In genomic region chr16:78585163-78585562, GRCm38 (mm10) we compare ENCODE assay signal across 27 mouse cellular contexts.
"Had no signal": no experiment of that assay in that cellular context is flagged by ENCODE, and none has a peak within 500 bp of the region (broad histone marks: within the 10 kb centered on the region; RNA-seq: fewer than 3 reads in every experiment).

No protein-coding gene starts in this region.

- H3K4me3 ChIP-seq: embryonic facial prominence, embryonic 10.5 days; embryonic facial prominence, embryonic 12.5 days; embryonic facial prominence, embryonic 13.5 days; embryonic facial prominence, embryonic 15.5 days; erythroblast, embryonic 14.5 days; forebrain, embryonic 10.5 days; forebrain, embryonic 12.5 days; forebrain, embryonic 13.5 days; forebrain, embryonic 15.5 days; gastrocnemius, adult 2 months had no signal

- H3K27me3 ChIP-seq: embryonic facial prominence, embryonic 12.5 days; embryonic facial prominence, embryonic 13.5 days; embryonic facial prominence, embryonic 15.5 days; forebrain, embryonic 12.5 days; forebrain, embryonic 13.5 days; forebrain, embryonic 15.5 days had no signal

- H3K27ac ChIP-seq: embryonic facial prominence, embryonic 10.5 days; embryonic facial prominence, embryonic 12.5 days; embryonic facial prominence, embryonic 13.5 days; embryonic facial prominence, embryonic 15.5 days; forebrain, embryonic 10.5 days; forebrain, embryonic 12.5 days; forebrain, embryonic 13.5 days; forebrain, embryonic 15.5 days; gastrocnemius, adult 2 months had no signal

- H3K4me1 ChIP-seq: embryonic facial prominence, embryonic 10.5 days; embryonic facial prominence, embryonic 12.5 days; embryonic facial prominence, embryonic 13.5 days; embryonic facial prominence, embryonic 15.5 days; forebrain, embryonic 10.5 days; forebrain, embryonic 12.5 days; forebrain, embryonic 13.5 days; forebrain, embryonic 15.5 days had no signal

- ATAC-seq: forebrain, embryonic 13.5 days; forebrain, embryonic 14.5 days; forebrain, embryonic 15.5 days; forebrain, embryonic 16.5 days; forebrain, postnatal 0 days had no signal

- H3K36me3 ChIP-seq: embryonic facial prominence, embryonic 10.5 days; embryonic facial prominence, embryonic 12.5 days; embryonic facial prominence, embryonic 13.5 days; embryonic facial prominence, embryonic 15.5 days; forebrain, embryonic 10.5 days; forebrain, embryonic 12.5 days; forebrain, embryonic 15.5 days had no signal

- DNase-seq: cerebellum, adult 2 months; cerebellum, adult 8-10 months; cerebellum, adult 9-10 months; cerebellum, adult 9-11 months; cerebellum, postnatal 10 days; cerebellum, postnatal 14 days; cerebellum, postnatal 25 days; cerebellum, postnatal 36 days; embryo, embryonic 11 days; forebrain, postnatal 0 days; gastrocnemius, adult 2 months; gastrocnemius, postnatal 10 days; gastrocnemius, postnatal 14 days; gastrocnemius, postnatal 25 days; gastrocnemius, postnatal 36 days; heart, adult 18-20 months had no signal

- H3K9ac ChIP-seq: embryonic facial prominence, embryonic 12.5 days; embryonic facial prominence, embryonic 13.5 days; embryonic facial prominence, embryonic 15.5 days; forebrain, embryonic 12.5 days; forebrain, embryonic 13.5 days; forebrain, embryonic 15.5 days; forebrain, postnatal 0 days had no signal

- H3K9me3 ChIP-seq: embryonic facial prominence, embryonic 10.5 days; embryonic facial prominence, embryonic 12.5 days; embryonic facial prominence, embryonic 15.5 days; forebrain, embryonic 12.5 days; forebrain, embryonic 13.5 days; forebrain, embryonic 15.5 days had no signal

- H3K4me2 ChIP-seq: embryonic facial prominence, embryonic 12.5 days; embryonic facial prominence, embryonic 13.5 days; embryonic facial prominence, embryonic 15.5 days; forebrain, embryonic 12.5 days; forebrain, embryonic 13.5 days; forebrain, embryonic 15.5 days had no signal
